Mouse (Mus musculus) liver, adult 2 months (tissue): Measurements from ENCODE around the gene Scgn. TPM values are rescaled to one million over a fixed set of nuclear protein-coding genes. Genes with fewer than 3 reads are reported as not detected.
A peak's percentile ranks its signal among the peaks of the same experiment; 100 is the strongest.

ENCODE experiments used
- DNase-seq: peaks from one replicate; pipeline ENCODE4 v3.0.0-alpha.2; 2011; ENCODE audit warnings: low read depth, low spot score; ENCODE audit errors: extremely low read depth
- H3K27ac ChIP-seq: fragments of 200-500 bp; replicated peaks from 2 replicates; pipeline ENCODE4 v1.5.1; 2012; ENCODE audit warnings: low read depth, mild to moderate bottlenecking, control low read depth, inconsistent platforms, low read length; ENCODE audit not compliant: insufficient read depth
- H3K27me3 ChIP-seq: fragments of 200-500 bp; 2 replicates; pipeline ENCODE4 v1.6.1; 2012; ENCODE audit warnings: mild to moderate bottlenecking, moderate library complexity, low read length, inconsistent platforms; ENCODE audit not compliant: control insufficient read depth, insufficient read depth
- H3K36me3 ChIP-seq: fragments of 200-500 bp; 2 replicates; pipeline ENCODE4 v1.6.1; 2012; ENCODE audit warnings: low read length, inconsistent platforms; ENCODE audit not compliant: control insufficient read depth, insufficient read depth
- H3K4me1 ChIP-seq: fragments of 200-500 bp; 2 replicates; pipeline ENCODE4 v1.6.1; 2011; ENCODE audit warnings: low read length; ENCODE audit not compliant: control insufficient read depth, insufficient read depth
- H3K4me3 ChIP-seq: fragments of 200-500 bp; 2 replicates; pipeline ENCODE4 v1.5.1; 2011; ENCODE audit warnings: low read depth, mild to moderate bottlenecking, control low read depth, low read length, moderate library complexity; ENCODE audit not compliant: insufficient read depth
- H3K79me2 ChIP-seq: fragments of 200-500 bp; 2 replicates; pipeline ENCODE4 v1.6.1; 2012; ENCODE audit warnings: inconsistent platforms, mild to moderate bottlenecking, low read length, moderate library complexity; ENCODE audit not compliant: control insufficient read depth, insufficient read depth
- H3K9ac ChIP-seq: fragments of 200-500 bp; 2 replicates; pipeline ENCODE4 v1.6.1; 2012; ENCODE audit warnings: low read depth, mild to moderate bottlenecking, control low read depth, inconsistent platforms, low read length
- CTCF ChIP-seq: fragments of 200-500 bp; IDR thresholded peaks from 2 replicates; pipeline ENCODE4 v1.5.1; 2011; ENCODE audit warnings: low read depth, low read length, control low read depth
- POLR2A ChIP-seq: fragments of 200-500 bp; IDR thresholded peaks from 2 replicates; pipeline ENCODE4 v1.6.1; 2011; ENCODE audit warnings: low read length, control low read depth; ENCODE audit not compliant: insufficient read depth; ENCODE audit errors: extremely low read depth
- WGBS: fragments of 180-500 bp; shearing (Covaris S2); methylation state at CpG from one replicate; pipeline ENCODE4 v1.1.7; 2018; 5-methylcytosine and 5-hydroxymethylcytosine counted together
- polyA plus RNA-seq: library from polyadenylated mRNA; depleted of rRNA; stranded (reverse); fragments of >200 nt; gene quantifications from 2 replicates; pipeline ENCODE4 v1.2.3, GENCODE M21; 2012
- total RNA-seq: library from RNA; depleted of rRNA; stranded (reverse); fragments of >200 nt; gene quantifications from 2 replicates; pipeline ENCODE4 v1.2.3, GENCODE M21; 2014

Scgn gene
- total and polyA plus RNA-seq, 2 experiments, result not detected

GRCm38 (mm10) chr13:23917674-23918073, 73.3 kb downstream of the Scgn start:
- TF ChIP-seq CTCF (no peak), POLR2A (no peak)
- Histone ChIP-seq H3K4me1 (peaks cover 19% of the 10 kb centered on the region), H3K36me3 (no peaks in the 10 kb centered on the region), H3K9ac (no peak overlapping the region), H3K27me3 (no peaks in the 10 kb centered on the region), H3K4me3 (no peak overlapping the region), H3K79me2 (no peaks in the 10 kb centered on the region), H3K27ac (no peak overlapping the region)
- 16% methylated on average over 4 of the region's 4 CpGs for WGBS
- DNase-seq, result peak; percentile 68

GRCm38 (mm10) chr13:23916132-23916531, 74.9 kb downstream of the Scgn start:
- no peak overlapping the region for H3K27ac ChIP-seq
- H3K4me3 ChIP-seq, result no peak overlapping the region
- H3K27me3 ChIP-seq, result no peaks in the 10 kb centered on the region
- H3K36me3 ChIP-seq, result no peaks in the 10 kb centered on the region
- TF ChIP-seq POLR2A (no peak), CTCF (no peak)
- DNase-seq, result no peak
- 97% methylated on average over 1 of the region's 1 CpGs for WGBS
- peaks cover 26% of the 10 kb centered on the region for H3K4me1 ChIP-seq
- no peak overlapping the region for H3K9ac ChIP-seq
- H3K79me2 ChIP-seq, result no peaks in the 10 kb centered on the region

- Histone ChIP-seq H3K36me3 (no peaks in the 10 kb centered on the region), H3K79me2 (no peaks in the 10 kb centered on the region), H3K27ac (peak within 1 kb of the TSS; percentile 90), H3K9ac (peak within 1 kb of the TSS; percentile 80), H3K27me3 (no peaks in the 10 kb centered on the region), H3K4me1 (peaks cover 35% of the 10 kb centered on the region), H3K4me3 (peak within 1 kb of the TSS; percentile 52)
- TF ChIP-seq POLR2A (no peak), CTCF (no peak)
- WGBS, result 6% methylated on average over 9 of the region's 9 CpGs
- peak; percentile 81 for DNase-seq
Measured at GRCm38 (mm10) chr13:23914376-23915167, 76.4 kb downstream of the Scgn start, which contains the start of gene Slc17a4. TSS of gene Slc17a4 (minus strand) at chr13:23915009.

- H3K9ac ChIP-seq, result peak overlapping the region; percentile 48
- peak; percentile 91 for DNase-seq
- TF ChIP-seq CTCF (no peak), POLR2A (no peak)
- peaks cover 35% of the 10 kb centered on the region for H3K4me1 ChIP-seq
- peak overlapping the region; percentile 16; the same call in 1 of the 2 replicates for H3K4me3 ChIP-seq
- H3K27ac ChIP-seq, result peak overlapping the region; percentile 60
- no peaks in the 10 kb centered on the region for H3K36me3 ChIP-seq
- no peaks in the 10 kb centered on the region for H3K79me2 ChIP-seq
- H3K27me3 ChIP-seq, result no peaks in the 10 kb centered on the region
- WGBS, result 5% methylated on average over 6 of the region's 6 CpGs
Measured at GRCm38 (mm10) chr13:23913791-23914306, 77.2 kb downstream of the Scgn start.

GRCm38 (mm10) chr13:23911335-23911734, 79.7 kb downstream of the Scgn start:
- Histone ChIP-seq H3K27ac (no peak overlapping the region), H3K27me3 (no peaks in the 10 kb centered on the region), H3K4me3 (no peak overlapping the region), H3K79me2 (no peaks in the 10 kb centered on the region), H3K4me1 (peaks cover 32% of the 10 kb centered on the region), H3K9ac (no peak overlapping the region), H3K36me3 (peaks cover 22% of the 10 kb centered on the region)
- TF ChIP-seq POLR2A (no peak), CTCF (no peak)
- whole genome bisulfite sequencing, result 84% methylated on average over 5 of the region's 5 CpGs
- DNase-seq, result no peak

GRCm38 (mm10) chr13:23910121-23910520, 80.9 kb downstream of the Scgn start:
- WGBS, result 34% methylated on average over 5 of the region's 5 CpGs
- no peak for TF ChIP-seq POLR2A
- TF ChIP-seq CTCF, result no peak
- DNase-seq, result peak; percentile 35

More at GRCm38 (mm10) chr13:23910121-23910520, 80.9 kb downstream of the Scgn start:
- H3K36me3 ChIP-seq, result peaks cover 30% of the 10 kb centered on the region
- no peak overlapping the region for H3K9ac ChIP-seq
- peaks cover 32% of the 10 kb centered on the region for H3K4me1 ChIP-seq
- H3K79me2 ChIP-seq, result no peaks in the 10 kb centered on the region
- H3K27ac ChIP-seq, result no peak overlapping the region
- H3K27me3 ChIP-seq, result no peaks in the 10 kb centered on the region
- no peak overlapping the region for H3K4me3 ChIP-seq
